Mouse (Mus musculus): Measurements from ENCODE around the gene Mrgprb2.

Mrgprb2 gene

DNA sequence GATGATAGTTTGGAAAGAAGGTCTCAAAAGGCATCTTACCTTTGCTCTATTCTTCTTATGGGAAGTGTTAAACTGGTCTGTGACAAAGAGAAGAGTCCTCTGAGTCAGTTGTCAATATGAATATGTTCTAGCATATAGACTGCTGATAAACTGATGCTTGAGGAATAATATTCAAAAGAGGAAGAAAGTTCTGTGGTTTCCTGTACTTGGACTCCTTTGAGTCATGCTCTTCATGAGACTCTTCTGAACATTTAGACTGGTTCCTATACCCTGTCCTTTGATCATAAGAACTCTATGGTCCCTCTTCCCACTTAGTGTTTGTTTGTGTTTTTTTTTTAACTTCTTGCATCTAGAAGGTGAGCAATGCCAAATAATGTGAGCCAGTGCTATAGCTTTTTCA, at the start of gene Mrgprb2:
Mrgprb2 (minus strand) TSS at position 101 of the 400 bp plus-strand sequence.
- DNase-seq = no peak

Data from kidney, adult 9 months (tissue).